Mouse (Mus musculus) neural tube, embryonic 11.5 days (tissue): Measurements from ENCODE around the gene Pelp1. TPM values are rescaled to one million over a fixed set of nuclear protein-coding genes. Genes with fewer than 3 reads are reported as not detected.

Experiments
- ATAC-seq: fragments of 200-750 bp; cut with Nextera tagmentation; 2 replicates; pipeline ENCODE4 v1.8.0; 2017; ENCODE audit warnings: moderate number of reproducible peaks, mild to moderate bottlenecking, moderate TSS enrichment, moderate library complexity; ENCODE audit not compliant: insufficient read depth, low FRiP score, low TSS enrichment
- DNase-seq: peaks from one replicate; pipeline ENCODE4 v3.0.0-alpha.2; 2015; ENCODE audit warnings: low spot score
- H3K27ac ChIP-seq: fragments of 300-500 bp; sonication (generic); 2 replicates; pipeline ENCODE4 v1.5.1; 2014; ENCODE audit warnings: low read depth, mild to moderate bottlenecking, low read length
- H3K27me3 ChIP-seq: fragments of 300-500 bp; sonication (generic); 2 replicates; pipeline ENCODE4 v1.6.1; 2014; ENCODE audit warnings: mild to moderate bottlenecking, low read length, mixed read lengths; ENCODE audit not compliant: control insufficient read depth, insufficient read depth
- H3K36me3 ChIP-seq: fragments of 300-500 bp; sonication (generic); 2 replicates; pipeline ENCODE4 v1.6.1; 2014; ENCODE audit warnings: mild to moderate bottlenecking, low read length, moderate library complexity, mixed read lengths; ENCODE audit not compliant: control insufficient read depth, insufficient read depth
- H3K4me1 ChIP-seq: fragments of 300-500 bp; sonication (generic); 2 replicates; pipeline ENCODE4 v1.6.1; 2014; ENCODE audit warnings: low read length, mixed read lengths; ENCODE audit not compliant: control insufficient read depth, insufficient read depth
- H3K4me2 ChIP-seq: fragments of 300-500 bp; sonication (generic); 2 replicates; pipeline ENCODE4 v1.6.1; 2014; ENCODE audit warnings: low read depth, mild to moderate bottlenecking, moderate library complexity
- H3K4me3 ChIP-seq: fragments of 300-500 bp; sonication (generic); 2 replicates; pipeline ENCODE4 v1.5.1; 2014; ENCODE audit warnings: low read depth, low read length
- H3K9ac ChIP-seq: fragments of 300-500 bp; sonication (generic); 2 replicates; pipeline ENCODE4 v1.6.1; 2014; ENCODE audit warnings: mild to moderate bottlenecking, low read length
- H3K9me3 ChIP-seq: fragments of 300-500 bp; sonication (generic); 2 replicates; pipeline ENCODE4 v1.6.1; 2016; ENCODE audit warnings: low read length; ENCODE audit not compliant: control insufficient read depth
- WGBS: fragments of 180-500 bp; shearing (Covaris S2); extraction: QIAGEN DNeasy Blood & Tissue Kit; methylation state at CpG from one replicate; pipeline ENCODE4 v1.1.7; 2014; 5-methylcytosine and 5-hydroxymethylcytosine counted together
- polyA plus RNA-seq: library from polyadenylated mRNA; unstranded; fragments of >200 nt; fragmentation: Nextera tagmentation; extraction: Ambion mirVana; gene quantifications from 2 replicates; pipeline ENCODE4 v1.2.1, GENCODE M21; 2014

The Pelp1 gene
- polyA plus RNA-seq, 1 experiment from 2014 or later: 41.8 TPM

GRCm38 (mm10) chr11:70444667-70445066 is 34.8 kb upstream of the Pelp1 start:
- H3K27ac ChIP-seq: no peak overlapping the region
- no peak overlapping the region for H3K4me2 ChIP-seq
- WGBS: 87% methylated on average over 6 of the region's 6 CpGs
- H3K4me3 ChIP-seq: no peak overlapping the region
- H3K36me3 ChIP-seq: no peaks in the 10 kb centered on the region
- DNase-seq (no peak), ATAC-seq (no peak)
- H3K9me3 ChIP-seq: no peaks in the 10 kb centered on the region
- H3K9ac ChIP-seq: no peak overlapping the region
- no peaks in the 10 kb centered on the region for H3K27me3 ChIP-seq
- H3K4me1 ChIP-seq: no peaks in the 10 kb centered on the region

- no peak overlapping the region for H3K27ac ChIP-seq
- no peaks in the 10 kb centered on the region for H3K9me3 ChIP-seq
- H3K4me2 ChIP-seq: no peak overlapping the region
- H3K4me3 ChIP-seq: no peak overlapping the region
- 80% methylated on average over 3 of the region's 3 CpGs for WGBS
- no peaks in the 10 kb centered on the region for H3K4me1 ChIP-seq
- no peaks in the 10 kb centered on the region for H3K27me3 ChIP-seq
- ATAC-seq (no peak), DNase-seq (no peak)
- H3K36me3 ChIP-seq: peaks cover 5% of the 10 kb centered on the region
- H3K9ac ChIP-seq: no peak overlapping the region
Measured at GRCm38 (mm10) chr11:70443964-70444363, 34.1 kb upstream of the Pelp1 start.

- H3K36me3 ChIP-seq: peaks cover 10% of the 10 kb centered on the region
- H3K4me2 ChIP-seq: no peak overlapping the region
- no peaks in the 10 kb centered on the region for H3K4me1 ChIP-seq
- ATAC-seq (no peak), DNase-seq (no peak)
- H3K9ac ChIP-seq: no peak overlapping the region
- WGBS: 94% methylated on average over 7 of the region's 7 CpGs
- H3K27me3 ChIP-seq: no peaks in the 10 kb centered on the region
- no peak overlapping the region for H3K4me3 ChIP-seq
- no peaks in the 10 kb centered on the region for H3K9me3 ChIP-seq
- H3K27ac ChIP-seq: no peak overlapping the region
Measured at GRCm38 (mm10) chr11:70441882-70442281, 32.1 kb upstream of the Pelp1 start.

GRCm38 (mm10) chr11:70440637-70441036 is 30.8 kb upstream of the Pelp1 start:
- DNase-seq (no peak), ATAC-seq (no peak)
- 94% methylated on average over 4 of the region's 4 CpGs for WGBS
- H3K27me3 ChIP-seq: no peaks in the 10 kb centered on the region
- H3K9me3 ChIP-seq: no peaks in the 10 kb centered on the region
- H3K4me2 ChIP-seq: no peak overlapping the region
- peaks cover 10% of the 10 kb centered on the region for H3K36me3 ChIP-seq
- no peak overlapping the region for H3K27ac ChIP-seq
- H3K4me3 ChIP-seq: no peak overlapping the region
- H3K9ac ChIP-seq: no peak overlapping the region
- H3K4me1 ChIP-seq: no peaks in the 10 kb centered on the region

DNA sequence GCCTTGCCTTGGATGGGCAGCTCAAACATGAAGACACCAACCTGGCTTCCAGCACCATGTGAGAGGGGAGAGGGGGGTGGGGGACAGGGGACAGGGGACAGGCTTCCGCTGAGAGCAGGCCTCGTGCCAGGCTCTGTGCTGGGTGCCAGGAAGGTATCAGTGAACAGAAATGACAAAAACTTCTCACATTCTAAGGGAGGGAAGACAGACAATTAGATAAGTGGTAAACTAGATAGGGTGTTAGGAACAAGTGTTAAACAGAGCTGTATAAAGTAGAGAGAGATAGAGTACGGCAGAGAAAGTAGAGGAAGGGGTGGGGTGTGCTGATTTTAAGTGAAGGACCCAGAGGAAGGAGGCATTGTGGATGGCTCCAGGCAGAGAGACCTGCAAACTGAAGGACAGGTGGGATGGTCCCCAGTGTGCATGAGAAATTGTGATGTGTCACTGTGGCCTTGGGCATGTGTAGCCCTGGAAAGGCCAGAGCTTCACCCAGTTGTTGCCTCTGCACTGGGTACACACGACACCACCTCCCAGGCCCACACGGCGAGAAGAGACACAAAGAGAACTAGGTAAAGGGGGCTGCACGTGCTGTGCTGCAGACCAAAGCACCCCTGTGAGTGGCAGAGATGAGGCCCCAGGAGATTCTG is 29.0 kb upstream of the Pelp1 start:
- H3K4me3 ChIP-seq: no peak overlapping the region
- no peak overlapping the region for H3K9ac ChIP-seq
- no peak overlapping the region for H3K27ac ChIP-seq
- H3K4me2 ChIP-seq: no peak overlapping the region
- no peaks in the 10 kb centered on the region for H3K9me3 ChIP-seq
- DNase-seq (no peak), ATAC-seq (no peak)
- peaks cover 2% of the 10 kb centered on the region; the same call in 1 of the 2 replicates for H3K4me1 ChIP-seq
- H3K27me3 ChIP-seq: no peaks in the 10 kb centered on the region
- H3K36me3 ChIP-seq: peaks cover 10% of the 10 kb centered on the region
- WGBS: 90% methylated on average over 7 of the region's 7 CpGs

- Histone ChIP-seq H3K4me2 (no peak overlapping the region), H3K4me1 (peaks cover 10% of the 10 kb centered on the region), H3K27me3 (no peaks in the 10 kb centered on the region), H3K36me3 (peaks cover 10% of the 10 kb centered on the region), H3K9me3 (no peaks in the 10 kb centered on the region), H3K9ac (no peak overlapping the region), H3K4me3 (no peak overlapping the region), H3K27ac (no peak overlapping the region)
- no peak for ATAC-seq
- 88% methylated on average over 6 of the region's 6 CpGs for WGBS
- DNase-seq: no peak
Measured at GRCm38 (mm10) chr11:70437426-70437825, 27.6 kb upstream of the Pelp1 start.

- H3K27ac ChIP-seq: no peak overlapping the region
- no peak overlapping the region for H3K4me2 ChIP-seq
- no peaks in the 10 kb centered on the region for H3K9me3 ChIP-seq
- no peak for DNase-seq
- ATAC-seq: no peak
- peaks cover 14% of the 10 kb centered on the region for H3K4me1 ChIP-seq
- H3K36me3 ChIP-seq: peaks cover 10% of the 10 kb centered on the region
- WGBS: 72% methylated on average over 5 of the region's 5 CpGs
- H3K4me3 ChIP-seq: no peak overlapping the region
- H3K9ac ChIP-seq: no peak overlapping the region
- H3K27me3 ChIP-seq: no peaks in the 10 kb centered on the region
Measured at GRCm38 (mm10) chr11:70435476-70435875, 25.6 kb upstream of the Pelp1 start.

DNA sequence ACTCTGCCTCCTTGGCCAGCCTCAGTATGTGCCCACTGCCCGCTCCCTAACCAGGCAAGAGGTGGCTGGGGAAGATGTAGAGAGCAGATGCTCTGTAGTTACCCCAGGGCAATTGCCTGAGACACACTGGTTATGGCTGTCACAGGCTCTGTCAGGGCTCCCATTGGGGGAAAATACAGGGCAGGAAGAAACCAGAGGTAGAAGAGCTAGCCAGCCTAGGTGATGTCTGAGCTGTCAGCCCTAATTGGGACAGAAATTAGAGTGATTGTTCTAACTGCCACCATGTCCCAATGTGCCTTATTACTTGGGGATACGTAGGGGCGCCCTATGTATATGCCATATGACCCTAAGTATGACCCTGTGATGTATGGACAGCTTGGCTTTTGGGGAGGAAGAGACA is 24.1 kb upstream of the Pelp1 start:
- no peak overlapping the region for H3K27ac ChIP-seq

DNA sequence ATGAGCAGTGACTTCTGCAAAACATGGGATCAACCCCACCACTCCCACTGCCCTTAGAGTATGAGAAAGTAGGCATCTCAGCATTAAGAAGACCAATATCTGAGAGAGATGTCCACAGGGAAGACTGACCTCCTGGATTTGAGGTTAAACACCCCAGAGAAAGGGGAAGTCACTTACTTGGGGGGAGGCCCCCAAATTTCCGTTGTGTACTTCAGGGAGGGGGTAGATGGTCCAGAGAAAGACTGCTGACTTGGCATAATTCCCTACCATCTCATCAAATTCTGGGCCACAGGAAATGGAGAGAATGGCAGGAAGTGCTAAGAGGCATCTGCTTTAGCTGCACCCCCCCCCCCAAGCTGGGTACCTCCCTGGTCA is 23.7 kb upstream of the Pelp1 start:
- ATAC-seq (no peak), DNase-seq (no peak)
- Histone ChIP-seq H3K4me3 (peak overlapping the region; percentile 76), H3K9ac (peak overlapping the region; percentile 84; the same call in 1 of the 2 replicates), H3K27me3 (no peaks in the 10 kb centered on the region), H3K4me1 (peaks cover 14% of the 10 kb centered on the region), H3K27ac (no peak overlapping the region), H3K9me3 (no peaks in the 10 kb centered on the region), H3K36me3 (peaks cover 6% of the 10 kb centered on the region; the same call in 1 of the 2 replicates), H3K4me2 (peak overlapping the region; percentile 61)
- WGBS: 86% methylated on average over 1 of the region's 1 CpGs

More for the DNA sequence above, 24.1 kb upstream of the Pelp1 start:
- Histone ChIP-seq H3K4me3 (no peak overlapping the region), H3K36me3 (peaks cover 6% of the 10 kb centered on the region; the same call in 1 of the 2 replicates), H3K9ac (no peak overlapping the region), H3K4me1 (peaks cover 14% of the 10 kb centered on the region), H3K27me3 (no peaks in the 10 kb centered on the region), H3K9me3 (no peaks in the 10 kb centered on the region), H3K4me2 (no peak overlapping the region)
- 94% methylated on average over 3 of the region's 3 CpGs for WGBS
- ATAC-seq: no peak
- DNase-seq: no peak
